Mouse (Mus musculus): ENCODE data around the gene Brd1.
"Not testable (repeated sequence)": the region's sequence is repeated elsewhere in the genome, so short reads cannot be mapped to it uniquely, and the experiment has no call there.

Brd1 gene

GRCm38 (mm10) chr15:88733834-88734571, at the start of gene Brd1:
Gene Brd1, minus strand, starts transcription at chr15:88734233.
- DNase-seq (ENCODE audit: low spot score in 2 of 2), result peak; percentile 73 to 76

- DNase-seq (ENCODE audit: low spot score in 2 of 2), result not testable (repeated sequence)
Measured at GRCm38 (mm10) chr15:88774630-88775029, 40.6 kb upstream of the Brd1 start.

- no peak for DNase-seq (ENCODE audit: low spot score in 2 of 2)
Measured at GRCm38 (mm10) chr15:88768537-88768936, 34.5 kb upstream of the Brd1 start.

- not testable (repeated sequence) for DNase-seq (ENCODE audit: low spot score in 2 of 2)
Measured at GRCm38 (mm10) chr15:88766139-88766538, 32.1 kb upstream of the Brd1 start.

GRCm38 (mm10) chr15:88761551-88761950, 27.5 kb upstream of the Brd1 start:
- DNase-seq (ENCODE audit: low spot score in 2 of 2), result no peak

GRCm38 (mm10) chr15:88758061-88758460, 24.0 kb upstream of the Brd1 start:
- DNase-seq (ENCODE audit: low spot score in 2 of 2), result no peak

GRCm38 (mm10) chr15:88755761-88756160, 21.7 kb upstream of the Brd1 start:
- no peak for DNase-seq (ENCODE audit: low spot score in 2 of 2)

GRCm38 (mm10) chr15:88754896-88755295, 20.9 kb upstream of the Brd1 start:
- no peak for DNase-seq (ENCODE audit: low spot score in 2 of 2)

- DNase-seq (ENCODE audit: low spot score in 2 of 2), result no peak
Measured at GRCm38 (mm10) chr15:88752403-88752733, 18.3 kb upstream of the Brd1 start.

- DNase-seq (ENCODE audit: low spot score in 2 of 2), result peak; percentile 37 to 38
Measured at GRCm38 (mm10) chr15:88751564-88752402, 17.8 kb upstream of the Brd1 start, which contains the start of gene Zbed4. Gene Zbed4, plus strand, starts transcription at chr15:88751660.

- DNase-seq (ENCODE audit: low spot score in 2 of 2), result peak; percentile 98
Measured at GRCm38 (mm10) chr15:88750677-88751563, 16.9 kb upstream of the Brd1 start.

- no peak for DNase-seq (ENCODE audit: low spot score in 2 of 2)
Measured at GRCm38 (mm10) chr15:88750032-88750431, 16.0 kb upstream of the Brd1 start.

- DNase-seq (ENCODE audit: low spot score in 2 of 2), result not testable (repeated sequence)
Measured at GRCm38 (mm10) chr15:88749617-88750016, 15.6 kb upstream of the Brd1 start.

- no peak for DNase-seq (ENCODE audit: low spot score in 2 of 2)
Measured at GRCm38 (mm10) chr15:88745926-88746325, 11.9 kb upstream of the Brd1 start.

- no peak for DNase-seq (ENCODE audit: low spot score in 2 of 2)
Measured at GRCm38 (mm10) chr15:88745347-88745746, 11.3 kb upstream of the Brd1 start.

- not testable (repeated sequence) for DNase-seq (ENCODE audit: low spot score in 2 of 2)
Measured at GRCm38 (mm10) chr15:88743371-88743770, 9.3 kb upstream of the Brd1 start.

- no peak for DNase-seq (ENCODE audit: low spot score in 2 of 2)
Measured at GRCm38 (mm10) chr15:88741366-88741765, 7.3 kb upstream of the Brd1 start.

- DNase-seq (ENCODE audit: low spot score in 2 of 2), result no peak
Measured at GRCm38 (mm10) chr15:88738466-88738865, 4.4 kb upstream of the Brd1 start.

- no peak for DNase-seq (ENCODE audit: low spot score in 2 of 2)
Measured at GRCm38 (mm10) chr15:88736166-88736565, 2.1 kb upstream of the Brd1 start.

GRCm38 (mm10) chr15:88733041-88733751, 837 bp downstream of the Brd1 start:
- DNase-seq (ENCODE audit: low spot score in 2 of 2), result peak; percentile 64 to 67

GRCm38 (mm10) chr15:88732405-88733020, 1.5 kb downstream of the Brd1 start:
- DNase-seq (ENCODE audit: low spot score in 2 of 2), result no peak

All from right cerebral cortex, adult 2 months (tissue).